Mouse (Mus musculus): Measurements from ENCODE around the gene Trim25. TPM values are rescaled to one million over a fixed set of nuclear protein-coding genes. Genes with fewer than 3 reads are reported as not detected.

The Trim25 gene
- polyA plus RNA-seq, 1 experiment, result 80.5 TPM

GRCm38 (mm10) chr11:89024181-89024881 is 25.2 kb downstream of the Trim25 start:
- H3K36me3 ChIP-seq (ENCODE audit: control insufficient read depth, insufficient read depth, low read length), result peaks cover 7% of the 10 kb centered on the region
- no peak for TF ChIP-seq CTCF (IDR thresholded peaks at IDR 0.05; ENCODE audit: borderline replicate concordance, control insufficient read depth, extremely low read depth, insufficient read depth, low read length, poor library complexity)
- TF ChIP-seq POLR2A (IDR thresholded peaks at IDR 0.05; ENCODE audit: control insufficient read depth, extremely low read depth, insufficient read depth, low read length, poor library complexity), result no peak
- 51% methylated on average over 11 of the region's 11 CpGs for WGBS
- H3K27me3 ChIP-seq (ENCODE audit: control insufficient read depth, insufficient read depth, low read length), result no peaks in the 10 kb centered on the region
- peak overlapping the region; percentile 39; the same call in 1 of the 2 replicates for H3K27ac ChIP-seq (ENCODE audit: control insufficient read depth, insufficient read depth, low read length)
- DNase-seq, result no peak
- H3K4me1 ChIP-seq (replicated peaks; ENCODE audit: control insufficient read depth, insufficient read depth, low read length), result peaks cover 21% of the 10 kb centered on the region
- H3K4me3 ChIP-seq (ENCODE audit: control insufficient read depth, insufficient read depth, low read length), result no peak overlapping the region

GRCm38 (mm10) chr11:89025603-89026002 is 26.4 kb downstream of the Trim25 start:
- peaks cover 23% of the 10 kb centered on the region for H3K4me1 ChIP-seq (replicated peaks; ENCODE audit: control insufficient read depth, insufficient read depth, low read length)
- H3K4me3 ChIP-seq (ENCODE audit: control insufficient read depth, insufficient read depth, low read length), result no peak overlapping the region
- no peaks in the 10 kb centered on the region for H3K36me3 ChIP-seq (ENCODE audit: control insufficient read depth, insufficient read depth, low read length)
- TF ChIP-seq POLR2A (IDR thresholded peaks at IDR 0.05; ENCODE audit: control insufficient read depth, extremely low read depth, insufficient read depth, low read length, poor library complexity) (no peak), CTCF (IDR thresholded peaks at IDR 0.05; ENCODE audit: borderline replicate concordance, control insufficient read depth, extremely low read depth, insufficient read depth, low read length, poor library complexity) (no peak)
- DNase-seq, result no peak
- H3K27me3 ChIP-seq (ENCODE audit: control insufficient read depth, insufficient read depth, low read length), result no peaks in the 10 kb centered on the region
- 92% methylated on average over 3 of the region's 3 CpGs for WGBS
- no peak overlapping the region for H3K27ac ChIP-seq (ENCODE audit: control insufficient read depth, insufficient read depth, low read length)

- H3K27me3 ChIP-seq (ENCODE audit: control insufficient read depth, insufficient read depth, low read length), result no peaks in the 10 kb centered on the region
- H3K4me1 ChIP-seq (replicated peaks; ENCODE audit: control insufficient read depth, insufficient read depth, low read length), result peaks cover 23% of the 10 kb centered on the region
- TF ChIP-seq CTCF (IDR thresholded peaks at IDR 0.05; ENCODE audit: borderline replicate concordance, control insufficient read depth, extremely low read depth, insufficient read depth, low read length, poor library complexity) (no peak), POLR2A (IDR thresholded peaks at IDR 0.05; ENCODE audit: control insufficient read depth, extremely low read depth, insufficient read depth, low read length, poor library complexity) (no peak)
- H3K36me3 ChIP-seq (ENCODE audit: control insufficient read depth, insufficient read depth, low read length), result no peaks in the 10 kb centered on the region
- no peak for DNase-seq
- WGBS, result 98% methylated on average over 3 of the region's 3 CpGs
- no peak overlapping the region for H3K4me3 ChIP-seq (ENCODE audit: control insufficient read depth, insufficient read depth, low read length)
- no peak overlapping the region for H3K27ac ChIP-seq (ENCODE audit: control insufficient read depth, insufficient read depth, low read length)
Measured at GRCm38 (mm10) chr11:89026117-89026516, 26.9 kb downstream of the Trim25 start.

GRCm38 (mm10) chr11:89027955-89028361 is 28.8 kb downstream of the Trim25 start:
- TF ChIP-seq POLR2A (IDR thresholded peaks at IDR 0.05; ENCODE audit: control insufficient read depth, extremely low read depth, insufficient read depth, low read length, poor library complexity), result no peak
- no peak for TF ChIP-seq CTCF (IDR thresholded peaks at IDR 0.05; ENCODE audit: borderline replicate concordance, control insufficient read depth, extremely low read depth, insufficient read depth, low read length, poor library complexity)
- DNase-seq, result no peak
- peak overlapping the region; percentile 4; the same call in 1 of the 2 replicates for H3K27ac ChIP-seq (ENCODE audit: control insufficient read depth, insufficient read depth, low read length)
- no peak overlapping the region for H3K4me3 ChIP-seq (ENCODE audit: control insufficient read depth, insufficient read depth, low read length)
- H3K36me3 ChIP-seq (ENCODE audit: control insufficient read depth, insufficient read depth, low read length), result no peaks in the 10 kb centered on the region
- H3K27me3 ChIP-seq (ENCODE audit: control insufficient read depth, insufficient read depth, low read length), result no peaks in the 10 kb centered on the region
- H3K4me1 ChIP-seq (replicated peaks; ENCODE audit: control insufficient read depth, insufficient read depth, low read length), result peaks cover 20% of the 10 kb centered on the region
- 3% methylated on average over 10 of the region's 10 CpGs for WGBS

GRCm38 (mm10) chr11:89028871-89029405 is 29.8 kb downstream of the Trim25 start:
- no peak overlapping the region for H3K27ac ChIP-seq (ENCODE audit: control insufficient read depth, insufficient read depth, low read length)
- no peaks in the 10 kb centered on the region for H3K27me3 ChIP-seq (ENCODE audit: control insufficient read depth, insufficient read depth, low read length)
- H3K4me3 ChIP-seq (ENCODE audit: control insufficient read depth, insufficient read depth, low read length), result no peak overlapping the region
- peak; percentile 16 for DNase-seq
- TF ChIP-seq POLR2A (IDR thresholded peaks at IDR 0.05; ENCODE audit: control insufficient read depth, extremely low read depth, insufficient read depth, low read length, poor library complexity), result no peak
- TF ChIP-seq CTCF (IDR thresholded peaks at IDR 0.05; ENCODE audit: borderline replicate concordance, control insufficient read depth, extremely low read depth, insufficient read depth, low read length, poor library complexity), result no peak
- H3K36me3 ChIP-seq (ENCODE audit: control insufficient read depth, insufficient read depth, low read length), result no peaks in the 10 kb centered on the region
- H3K4me1 ChIP-seq (replicated peaks; ENCODE audit: control insufficient read depth, insufficient read depth, low read length), result peaks cover 18% of the 10 kb centered on the region
- 26% methylated on average over 10 of the region's 10 CpGs for WGBS

GRCm38 (mm10) chr11:89030552-89030951 is 31.4 kb downstream of the Trim25 start:
- H3K36me3 ChIP-seq (ENCODE audit: control insufficient read depth, insufficient read depth, low read length), result peaks cover 7% of the 10 kb centered on the region
- no peak overlapping the region for H3K27ac ChIP-seq (ENCODE audit: control insufficient read depth, insufficient read depth, low read length)
- H3K4me1 ChIP-seq (replicated peaks; ENCODE audit: control insufficient read depth, insufficient read depth, low read length), result peaks cover 14% of the 10 kb centered on the region
- H3K27me3 ChIP-seq (ENCODE audit: control insufficient read depth, insufficient read depth, low read length), result no peaks in the 10 kb centered on the region
- TF ChIP-seq POLR2A (IDR thresholded peaks at IDR 0.05; ENCODE audit: control insufficient read depth, extremely low read depth, insufficient read depth, low read length, poor library complexity) (no peak), CTCF (IDR thresholded peaks at IDR 0.05; ENCODE audit: borderline replicate concordance, control insufficient read depth, extremely low read depth, insufficient read depth, low read length, poor library complexity) (no peak)
- no peak for DNase-seq
- no peak overlapping the region for H3K4me3 ChIP-seq (ENCODE audit: control insufficient read depth, insufficient read depth, low read length)
- WGBS, result 95% methylated on average over 6 of the region's 6 CpGs
